Mouse (Mus musculus) heart, embryonic 11.5 days (tissue): ENCODE measurements around the gene Gm3336. TPM values are rescaled to one million over a fixed set of nuclear protein-coding genes. Genes with fewer than 3 reads are reported as not detected.

Source experiments
- ATAC-seq: fragments of 200-750 bp; cut with Nextera tagmentation; replicated peaks from 2 replicates; pipeline ENCODE4 v1.8.0; 2017; ENCODE audit warnings: moderate library complexity; ENCODE audit not compliant: insufficient number of reproducible peaks, low FRiP score, low TSS enrichment
- H3K27ac ChIP-seq: fragments of 300-500 bp; sonication (generic); 2 replicates; pipeline ENCODE4 v1.5.1; 2014; ENCODE audit warnings: mild to moderate bottlenecking, low read depth, low read length
- H3K27me3 ChIP-seq: fragments of 300-500 bp; sonication (generic); 2 replicates; pipeline ENCODE4 v1.6.1; 2014; ENCODE audit warnings: mild to moderate bottlenecking, low read length, mixed read lengths; ENCODE audit not compliant: control insufficient read depth, insufficient read depth
- H3K36me3 ChIP-seq: fragments of 300-500 bp; sonication (generic); 2 replicates; pipeline ENCODE4 v1.6.1; 2014; ENCODE audit warnings: mild to moderate bottlenecking, low read length, moderate library complexity, mixed read lengths; ENCODE audit not compliant: control insufficient read depth, insufficient read depth
- H3K4me1 ChIP-seq: fragments of 300-500 bp; sonication (generic); 2 replicates; pipeline ENCODE4 v1.6.1; 2014; ENCODE audit warnings: low read length; ENCODE audit not compliant: control insufficient read depth, insufficient read depth
- H3K4me2 ChIP-seq: fragments of 300-500 bp; sonication (generic); 2 replicates; pipeline ENCODE4 v1.6.1; 2014; ENCODE audit warnings: mild to moderate bottlenecking, moderate library complexity
- H3K4me3 ChIP-seq: fragments of 300-500 bp; sonication (generic); 2 replicates; pipeline ENCODE4 v1.5.1; 2014; ENCODE audit warnings: low read depth, low read length
- H3K9ac ChIP-seq: fragments of 300-500 bp; sonication (generic); 2 replicates; pipeline ENCODE4 v1.6.1; 2014; ENCODE audit warnings: mild to moderate bottlenecking, low read depth, low read length, moderate library complexity
- H3K9me3 ChIP-seq: fragments of 300-500 bp; sonication (generic); replicated peaks from 2 replicates; pipeline ENCODE4 v1.6.1; 2016; ENCODE audit warnings: low read length; ENCODE audit not compliant: control insufficient read depth
- WGBS: fragments of 180-500 bp; shearing (Covaris S2); extraction: QIAGEN DNeasy Blood & Tissue Kit; methylation state at CpG from one replicate; pipeline ENCODE4 v1.1.7; 2014; ENCODE audit not compliant: insufficient replicate concordance; 5-methylcytosine and 5-hydroxymethylcytosine counted together
- polyA plus RNA-seq: library from polyadenylated mRNA; unstranded; fragments of >200 nt; fragmentation: Nextera tagmentation; extraction: Ambion mirVana; gene quantifications from 2 replicates; pipeline ENCODE4 v1.2.1, GENCODE M21; 2014

The Gm3336 gene
- polyA plus RNA-seq, 1 experiment from 2014 or later: not detected

GRCm38 (mm10) chr8:70769359-70769758 lies 51.0 kb downstream of the Gm3336 start:
- Histone ChIP-seq H3K4me1 (peaks cover 20% of the 10 kb centered on the region), H3K27ac (no peak overlapping the region), H3K36me3 (peaks cover 17% of the 10 kb centered on the region), H3K27me3 (peaks cover 2% of the 10 kb centered on the region; the same call in 1 of the 2 replicates), H3K9ac (no peak overlapping the region), H3K4me2 (no peak overlapping the region), H3K4me3 (no peak overlapping the region), H3K9me3 (no peaks in the 10 kb centered on the region)
- ATAC-seq: no peak; the same call in 1 of the 2 replicates
- WGBS: 7% methylated on average over 26 of the region's 26 CpGs

- no peak overlapping the region for H3K27ac ChIP-seq
- H3K4me1 ChIP-seq: peaks cover 22% of the 10 kb centered on the region
- H3K4me3 ChIP-seq: no peak overlapping the region
- no peaks in the 10 kb centered on the region for H3K9me3 ChIP-seq
- H3K4me2 ChIP-seq: no peak overlapping the region
- peaks cover 17% of the 10 kb centered on the region for H3K36me3 ChIP-seq
- H3K27me3 ChIP-seq: peaks cover 2% of the 10 kb centered on the region; the same call in 1 of the 2 replicates
- WGBS: 57% methylated on average over 12 of the region's 12 CpGs
- ATAC-seq: no peak
- no peak overlapping the region for H3K9ac ChIP-seq
Observed at GRCm38 (mm10) chr8:70769858-70770257, 51.5 kb downstream of the Gm3336 start.

- H3K4me1 ChIP-seq: peaks cover 25% of the 10 kb centered on the region
- no peak overlapping the region for H3K27ac ChIP-seq
- no peak for ATAC-seq
- H3K27me3 ChIP-seq: peaks cover 2% of the 10 kb centered on the region; the same call in 1 of the 2 replicates
- H3K9me3 ChIP-seq: no peaks in the 10 kb centered on the region
- H3K4me3 ChIP-seq: no peak overlapping the region
- WGBS: 90% methylated on average over 13 of the region's 13 CpGs
- peaks cover 17% of the 10 kb centered on the region for H3K36me3 ChIP-seq
- no peak overlapping the region for H3K4me2 ChIP-seq
- no peak overlapping the region for H3K9ac ChIP-seq
Observed at GRCm38 (mm10) chr8:70770748-70771147, 52.4 kb downstream of the Gm3336 start.

GRCm38 (mm10) chr8:70771217-70771616 lies 52.9 kb downstream of the Gm3336 start:
- Histone ChIP-seq H3K9ac (no peak overlapping the region), H3K27me3 (peaks cover 2% of the 10 kb centered on the region; the same call in 1 of the 2 replicates), H3K4me1 (peaks cover 23% of the 10 kb centered on the region), H3K4me2 (no peak overlapping the region), H3K4me3 (no peak overlapping the region), H3K9me3 (no peaks in the 10 kb centered on the region), H3K27ac (no peak overlapping the region), H3K36me3 (peaks cover 17% of the 10 kb centered on the region)
- 85% methylated on average over 7 of the region's 7 CpGs for WGBS
- ATAC-seq: no peak

DNA sequence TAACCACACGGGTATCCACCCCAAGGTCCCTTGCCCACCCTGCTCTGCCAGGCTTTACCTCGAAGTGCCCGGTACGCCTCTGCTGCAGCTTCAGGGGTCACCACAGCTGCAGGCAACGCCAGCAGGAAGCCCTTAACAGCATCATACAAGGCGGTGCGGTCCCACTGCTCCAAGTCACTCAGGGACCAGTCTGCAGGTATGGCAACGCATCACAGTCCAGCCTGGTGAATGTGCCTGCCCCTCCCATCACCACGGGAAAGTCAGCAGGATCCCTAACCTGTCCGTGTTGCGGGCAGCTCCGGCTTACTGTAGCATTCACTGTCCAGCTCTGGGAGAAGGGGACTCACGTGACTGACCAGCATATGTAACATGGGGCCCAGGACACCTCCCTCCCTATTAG lies 53.7 kb downstream of the Gm3336 start:
- no peaks in the 10 kb centered on the region for H3K9me3 ChIP-seq
- ATAC-seq: no peak

More for the DNA sequence above, 53.7 kb downstream of the Gm3336 start:
- Histone ChIP-seq H3K4me3 (no peak overlapping the region), H3K36me3 (peaks cover 17% of the 10 kb centered on the region), H3K27ac (no peak overlapping the region), H3K4me1 (peaks cover 15% of the 10 kb centered on the region), H3K27me3 (peaks cover 2% of the 10 kb centered on the region; the same call in 1 of the 2 replicates), H3K4me2 (no peak overlapping the region), H3K9ac (no peak overlapping the region)
- 95% methylated on average over 13 of the region's 13 CpGs for WGBS

Other genes with a start within 250 kb of the Gm3336 start
- 9.2 and 10.1 TPM in 2 replicates for gene Klhl26, start 241.6 kb upstream of the Gm3336 start, polyA plus RNA-seq
- gene Tmem59l, start 231.2 kb upstream of the Gm3336 start, polyA plus RNA-seq: 0.44 and 0.86 TPM in 2 replicates
- gene Crlf1, start 225.4 kb upstream of the Gm3336 start, polyA plus RNA-seq: 0.80 and 3.8 TPM in 2 replicates
- 109 and 124 TPM in 2 replicates for gene Rex1bd, start 211.8 kb upstream of the Gm3336 start, polyA plus RNA-seq
- gene Uba52, start 207.7 kb upstream of the Gm3336 start, polyA plus RNA-seq: 798 and 827 TPM in 2 replicates
- 202 and 212 TPM in 2 replicates for gene Fkbp8, start 190.8 kb upstream of the Gm3336 start, polyA plus RNA-seq
- 67.3 and 68.1 TPM in 2 replicates for gene Kxd1, start 190.6 kb upstream of the Gm3336 start, polyA plus RNA-seq
- 14.1 and 14.7 TPM in 2 replicates for gene Ell, start 179.1 kb upstream of the Gm3336 start, polyA plus RNA-seq
- 86.0 and 95.3 TPM in 2 replicates for gene Isyna1, start 124.2 kb upstream of the Gm3336 start, polyA plus RNA-seq
- 72.5 and 78.9 TPM in 2 replicates for gene Ssbp4, start 109.7 kb upstream of the Gm3336 start, polyA plus RNA-seq
- 0.19 and 0.59 TPM in 2 replicates for gene Lrrc25, start 102.4 kb upstream of the Gm3336 start, polyA plus RNA-seq
- 0.26 and 0.37 TPM in 2 replicates for gene Gdf15, start 86.1 kb upstream of the Gm3336 start, polyA plus RNA-seq
- 38.9 and 41.6 TPM in 2 replicates for gene Pgpep1, start 58.2 kb upstream of the Gm3336 start, polyA plus RNA-seq
- gene Lsm4, start 45.3 kb upstream of the Gm3336 start, polyA plus RNA-seq: 296 and 308 TPM in 2 replicates
- 97.8 and 102 TPM in 2 replicates for gene Jund, start 19.6 kb upstream of the Gm3336 start, polyA plus RNA-seq
- not detected in 2 replicates for gene Iqcn, start 15.1 kb upstream of the Gm3336 start, polyA plus RNA-seq
- gene Pde4c, start 5.2 kb downstream of the Gm3336 start, polyA plus RNA-seq: not detected in 2 replicates
- gene Rab3a, start 36.1 kb downstream of the Gm3336 start, polyA plus RNA-seq: 16.2 and 21.3 TPM in 2 replicates
- 42.5 and 42.6 TPM in 2 replicates for gene Mpv17l2, start 42.4 kb downstream of the Gm3336 start, polyA plus RNA-seq
- gene Pik3r2, start 58.2 kb downstream of the Gm3336 start, polyA plus RNA-seq: 21.5 and 23.1 TPM in 2 replicates
- gene Mast3, start 86.5 kb downstream of the Gm3336 start, polyA plus RNA-seq: 7.8 and 8.5 TPM in 2 replicates
- 0.07 TPM in 1 of 2 replicates, not detected in the other for gene Il12rb1, start 89.9 kb downstream of the Gm3336 start, polyA plus RNA-seq
- gene Arrdc2, start 121.2 kb downstream of the Gm3336 start, polyA plus RNA-seq: 2.4 and 3.2 TPM in 2 replicates
- 0.55 and 1.1 TPM in 2 replicates for gene Kcnn1, start 144.7 kb downstream of the Gm3336 start, polyA plus RNA-seq
- 102 and 109 TPM in 2 replicates for gene Ccdc124, start 155.4 kb downstream of the Gm3336 start, polyA plus RNA-seq
- 0.06 TPM in 1 of 2 replicates, not detected in the other for gene Slc5a5, start 174.2 kb downstream of the Gm3336 start, polyA plus RNA-seq
- gene Rpl18a, start 178.9 kb downstream of the Gm3336 start, polyA plus RNA-seq: 2,782 and 3,146 TPM in 2 replicates
- gene Map1s, start 187.4 kb downstream of the Gm3336 start, polyA plus RNA-seq: 26.0 and 31.1 TPM in 2 replicates